ENCODE assay signal across 17 mouse cellular contexts in the genomic region with DNA sequence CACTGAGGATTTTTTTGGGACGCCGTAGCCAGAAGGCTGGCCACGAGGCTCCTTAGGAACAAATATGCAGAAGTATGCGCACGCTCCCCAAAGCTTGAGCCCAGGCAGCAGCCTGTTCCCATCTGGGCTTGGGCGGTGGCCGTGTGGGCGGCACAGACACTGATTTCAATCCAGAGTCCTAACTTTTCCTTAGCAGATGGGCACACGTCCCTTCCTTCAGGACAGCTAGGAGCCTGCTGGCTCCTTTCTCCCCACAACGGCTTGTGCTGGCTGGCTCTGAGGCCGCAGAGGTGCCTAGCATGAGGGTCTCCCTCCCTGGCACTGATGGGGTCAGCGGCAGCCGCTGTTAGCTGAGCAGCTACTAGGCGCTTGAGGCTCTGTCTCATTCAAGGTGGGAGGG. TPM values are rescaled to one million over a fixed set of nuclear protein-coding genes. Genes with fewer than 3 reads are reported as not detected.
A peak's percentile ranks its signal among the peaks of the same experiment; 100 is the strongest.
DNase-seq lines count a peak whose midpoint lies in the region; ATAC-seq lines count a peak whose summit lies in the region.
"Had no signal": no experiment of that assay in that cellular context is flagged by ENCODE, and none has a peak within 500 bp of the region (broad histone marks: within the 10 kb centered on the region; RNA-seq: fewer than 3 reads in every experiment).

No protein-coding gene starts in this region.

- 78% methylated on average over 14 of the region's 14 CpGs for WGBS in forebrain, embryonic 13.5 days
- 89% methylated on average over 14 of the region's 14 CpGs for WGBS in forebrain, embryonic 12.5 days
- WGBS in limb, embryonic 10.5 days, result 79% methylated on average over 14 of the region's 14 CpGs

- no peak overlapping the region for H3K4me3 ChIP-seq in forebrain, embryonic 13.5 days
- H3K4me3 ChIP-seq in forebrain, embryonic 12.5 days (replicated peaks), result no peak overlapping the region
- H3K4me3 ChIP-seq in limb, embryonic 10.5 days, result no peak overlapping the region
- H3K4me3 ChIP-seq: intestine, embryonic 15.5 days; liver, embryonic 12.5 days; midbrain, embryonic 12.5 days; neural tube, embryonic 12.5 days had no signal

- DNase-seq in frontal cortex, postnatal 10 days (ENCODE audit: low spot score in 2 of 2), result peak; percentile 56 to 69
- peak; percentile 42 to 56 for DNase-seq in layer of hippocampus, postnatal 14 days (ENCODE audit: low spot score in 2 of 2)
- no peak for DNase-seq in limb, embryonic 10.5 days (ENCODE audit: low spot score)
- no peak for DNase-seq in gastrocnemius, postnatal 25 days
- no peak for DNase-seq in kidney, postnatal 14 days
- DNase-seq in gastrocnemius, adult 18-20 months (ENCODE audit: low spot score), result no peak
- DNase-seq: adrenal gland, postnatal 36 days; cerebellum, adult 11 months; heart, postnatal 4 days; kidney, postnatal 25 days had no signal

- peaks cover 13% of the 10 kb centered on the region for H3K27me3 ChIP-seq in forebrain, embryonic 13.5 days
- H3K27me3 ChIP-seq in forebrain, embryonic 12.5 days, result peaks cover 30% of the 10 kb centered on the region
- H3K27me3 ChIP-seq in limb, embryonic 10.5 days (ENCODE audit: low read depth, poor library complexity, severe bottlenecking), result peaks cover 20% of the 10 kb centered on the region; the same call in 1 of the 2 replicates
- H3K27me3 ChIP-seq: intestine, embryonic 15.5 days; midbrain, embryonic 12.5 days had no signal

- no peak overlapping the region for H3K9ac ChIP-seq in forebrain, embryonic 13.5 days
- no peak overlapping the region for H3K9ac ChIP-seq in forebrain, embryonic 12.5 days
- H3K9ac ChIP-seq: intestine, embryonic 15.5 days; liver, embryonic 12.5 days; midbrain, embryonic 12.5 days; neural tube, embryonic 12.5 days had no signal

- H3K9me3 ChIP-seq in forebrain, embryonic 13.5 days (replicated peaks), result peaks cover 5% of the 10 kb centered on the region; the same call in 1 of the 2 replicates
- 0 out of 2 replicates have a peak, but pooled peaks cover 6% of the 10 kb centered on the region for H3K9me3 ChIP-seq in forebrain, embryonic 12.5 days
- no peaks in the 10 kb centered on the region for H3K9me3 ChIP-seq in limb, embryonic 10.5 days (replicated peaks)
- H3K9me3 ChIP-seq: intestine, embryonic 15.5 days; midbrain, embryonic 12.5 days had no signal

- peak overlapping the region; percentile 35; the same call in 1 of the 2 replicates for H3K27ac ChIP-seq in forebrain, embryonic 13.5 days
- no peak overlapping the region for H3K27ac ChIP-seq in forebrain, embryonic 12.5 days
- H3K27ac ChIP-seq in limb, embryonic 10.5 days, result peak overlapping the region; percentile 46
- H3K27ac ChIP-seq: intestine, embryonic 15.5 days; liver, embryonic 12.5 days; midbrain, embryonic 12.5 days; neural tube, embryonic 12.5 days had no signal

- H3K4me1 ChIP-seq in forebrain, embryonic 13.5 days, result peaks cover 58% of the 10 kb centered on the region
- H3K4me1 ChIP-seq in forebrain, embryonic 12.5 days, result peaks cover 29% of the 10 kb centered on the region
- H3K4me1 ChIP-seq in limb, embryonic 10.5 days, result peaks cover 43% of the 10 kb centered on the region
- H3K4me1 ChIP-seq: liver, embryonic 12.5 days had no signal

- ATAC-seq in forebrain, embryonic 13.5 days, result no peak
- ATAC-seq in forebrain, embryonic 12.5 days (ENCODE audit: low FRiP score), result no peak
- ATAC-seq: intestine, embryonic 15.5 days; liver, embryonic 12.5 days; lung, postnatal 0 days had no signal

- 0 out of 2 replicates have a peak, but pooled peaks cover 2% of the 10 kb centered on the region for H3K36me3 ChIP-seq in forebrain, embryonic 13.5 days (ENCODE audit: poor library complexity, severe bottlenecking)
- no peaks in the 10 kb centered on the region for H3K36me3 ChIP-seq in forebrain, embryonic 12.5 days (replicated peaks)
- H3K36me3 ChIP-seq in limb, embryonic 10.5 days, result no peaks in the 10 kb centered on the region
- H3K36me3 ChIP-seq: intestine, embryonic 15.5 days; liver, embryonic 12.5 days; neural tube, embryonic 12.5 days had no signal

- H3K4me2 ChIP-seq in forebrain, embryonic 13.5 days, result no peak overlapping the region
- no peak overlapping the region for H3K4me2 ChIP-seq in forebrain, embryonic 12.5 days
- H3K4me2 ChIP-seq: intestine, embryonic 15.5 days; liver, embryonic 12.5 days; midbrain, embryonic 12.5 days; neural tube, embryonic 12.5 days had no signal

RNA-seq across cellular contexts. Expression of a gene that starts 43.5 kb away (rescaled TPM):
- polyA plus RNA-seq in forebrain, embryonic 13.5 days (2015; fragmentation: Nextera tagmentation; extraction: Ambion mirVana), result 46.8 and 50.7 TPM in 2 replicates
- 44.6 and 48.1 TPM in 2 replicates for polyA plus RNA-seq in forebrain, embryonic 12.5 days (2016; fragmentation: Nextera tagmentation; extraction: Ambion mirVana)
- total RNA-seq in layer of hippocampus, postnatal 14 days (2021), result 10 to 100 TPM; 10.3 to 12.4 TPM
- 60.2 and 67.0 TPM in 2 replicates for polyA plus RNA-seq in limb, embryonic 10.5 days (2016; fragmentation: Nextera tagmentation; extraction: Ambion mirVana)
- 1 to 10 TPM; 4.3 to 4.9 TPM for total RNA-seq in gastrocnemius, postnatal 25 days (2021)
- 1 to 10 TPM; 4.4 to 5.7 TPM for total RNA-seq in gastrocnemius, adult 18-20 months (2021)

RNA-seq across cellular contexts. Expression of a gene that starts 54.8 kb away (rescaled TPM):
- 4.7 and 4.8 TPM in 2 replicates for polyA plus RNA-seq in forebrain, embryonic 13.5 days (2015; fragmentation: Nextera tagmentation; extraction: Ambion mirVana)
- polyA plus RNA-seq in forebrain, embryonic 12.5 days (2016; fragmentation: Nextera tagmentation; extraction: Ambion mirVana), result 7.1 and 7.4 TPM in 2 replicates
- 10 to 100 TPM; 18.5 to 18.7 TPM for total RNA-seq in layer of hippocampus, postnatal 14 days (2021)
- polyA plus RNA-seq in limb, embryonic 10.5 days (2016; fragmentation: Nextera tagmentation; extraction: Ambion mirVana), result 10.9 and 11.2 TPM in 2 replicates
- 10 to 100 TPM; 12.1 to 14.9 TPM for total RNA-seq in gastrocnemius, postnatal 25 days (2021)
- 10 to 100 TPM; 11.4 to 13.0 TPM for total RNA-seq in gastrocnemius, adult 18-20 months (2021)

Comparison
In these comparisons a context has a peak if more than half of its experiments do, and no peak if none do; other contexts are left out.
1. DNase-seq: peak in frontal cortex, postnatal 10 days (2 of 2) and layer of hippocampus, postnatal 14 days (2 of 2); none in limb, embryonic 10.5 days (single experiment), gastrocnemius, postnatal 25 days (single experiment), kidney, postnatal 14 days (single experiment) and gastrocnemius, adult 18-20 months (single experiment).